Mouse (Mus musculus) CD4-positive, CD25-positive, alpha-beta regulatory T cell, adult 2 months (primary cell): ENCODE measurements around the gene Pard3b.
A peak's percentile ranks its signal among the peaks of the same experiment; 100 is the strongest.

ENCODE experiments used
- DNase-seq: peaks from one replicate; pipeline ENCODE4 v3.0.0-alpha.2; 2012; ENCODE audit warnings: low read depth, low spot score

Pard3b gene

DNA sequence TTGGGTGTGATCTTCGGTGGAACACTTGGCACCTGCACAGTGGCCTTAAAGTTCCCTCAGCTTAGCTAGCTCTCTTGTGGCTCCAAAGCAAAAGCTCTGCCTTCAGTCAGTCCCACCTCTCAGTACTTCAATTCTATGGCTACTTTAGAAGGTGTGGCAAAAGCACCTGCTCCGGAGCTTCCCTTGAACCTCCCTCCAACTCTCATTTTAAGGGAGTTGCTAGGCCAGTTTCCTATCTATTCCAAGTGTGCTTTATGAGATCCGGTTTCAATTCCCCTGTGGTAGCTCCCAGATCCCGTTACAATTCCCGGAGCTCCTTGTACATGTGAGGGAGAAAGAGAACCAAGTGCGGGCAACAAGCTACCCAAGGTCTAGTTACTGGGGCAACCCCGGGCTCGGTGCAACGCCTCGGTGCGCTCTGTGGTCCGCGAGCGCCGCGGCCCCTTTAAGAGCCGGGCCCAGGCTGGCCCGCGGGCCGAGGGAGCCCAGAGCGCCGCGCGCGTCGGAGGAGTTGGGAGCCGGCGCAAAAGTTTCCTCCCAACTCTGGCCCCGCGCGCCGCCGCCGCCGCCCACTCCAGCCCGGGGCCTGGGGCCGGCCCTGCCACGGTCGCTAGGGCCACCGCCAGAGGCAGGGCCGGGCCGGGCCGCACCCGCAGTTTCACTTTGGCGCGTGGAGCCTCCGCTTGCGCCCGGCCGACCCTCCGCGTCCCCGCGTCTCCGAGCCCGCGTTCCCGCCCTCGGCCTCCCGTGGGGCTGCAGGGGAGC lies at the start of gene Pard3b:
TSS of gene Pard3b (plus strand) at position 478 of the 765 bp plus-strand sequence.
- DNase-seq = peak; percentile 14

DNA sequence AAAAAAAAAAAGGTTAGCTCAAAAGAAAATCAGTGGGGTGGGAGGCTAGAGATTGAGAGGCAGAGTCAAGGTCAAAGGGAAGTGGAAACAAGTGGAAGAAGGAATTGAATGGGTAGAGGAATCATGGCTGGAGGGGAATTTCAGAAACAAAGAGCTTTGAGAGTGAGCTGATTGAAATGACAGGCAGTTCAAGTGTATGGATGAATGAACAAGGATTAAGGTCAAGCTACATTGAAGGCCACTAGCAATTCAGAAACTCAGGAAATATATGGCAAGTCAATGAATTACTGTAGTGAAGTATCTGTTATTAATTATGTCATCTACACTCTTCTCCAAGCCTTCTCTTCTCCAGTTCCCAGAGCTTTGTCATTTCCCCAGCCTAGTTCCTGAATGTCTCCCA lies 22.4 kb upstream of the Pard3b start:
- DNase-seq = no peak

DNA sequence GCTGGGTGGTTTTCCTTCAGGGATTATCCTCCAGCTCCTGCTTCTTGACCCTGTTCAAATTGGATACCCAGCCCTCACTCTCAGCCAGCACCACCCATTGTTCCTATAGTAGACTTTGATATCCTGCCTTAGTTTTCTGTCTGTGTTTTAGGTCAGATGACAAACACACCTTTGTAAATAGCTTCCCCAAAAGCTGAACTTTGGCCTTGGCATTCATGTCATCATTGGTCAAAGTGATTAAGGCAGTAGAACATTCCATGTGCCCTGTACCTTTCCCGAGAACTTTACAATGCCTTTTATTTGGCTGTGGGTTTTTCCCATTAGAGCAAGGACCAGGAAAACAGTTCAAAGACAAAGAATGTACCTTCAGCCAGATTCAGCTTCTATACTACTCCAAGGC lies 18.0 kb upstream of the Pard3b start:
- no peak for DNase-seq

DNA sequence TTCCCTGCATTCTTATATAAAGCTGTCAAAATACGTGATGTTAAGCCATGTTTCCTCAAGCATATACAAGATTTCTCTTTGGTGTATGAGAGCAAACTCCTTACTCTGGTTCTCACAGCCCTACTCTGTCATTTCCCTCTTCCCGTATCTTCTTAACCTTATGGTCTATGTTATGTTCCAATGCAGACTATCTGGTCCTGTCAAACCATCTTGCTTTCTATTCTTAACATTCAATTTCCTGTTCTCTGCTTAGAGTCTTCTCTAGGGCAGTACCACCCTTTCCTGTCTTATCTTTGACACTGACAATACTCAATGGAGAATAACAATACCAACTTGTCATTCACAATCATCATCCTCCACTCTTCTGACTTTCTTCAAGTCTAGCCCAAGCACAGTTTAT lies 8.8 kb upstream of the Pard3b start:
- DNase-seq = no peak

DNA sequence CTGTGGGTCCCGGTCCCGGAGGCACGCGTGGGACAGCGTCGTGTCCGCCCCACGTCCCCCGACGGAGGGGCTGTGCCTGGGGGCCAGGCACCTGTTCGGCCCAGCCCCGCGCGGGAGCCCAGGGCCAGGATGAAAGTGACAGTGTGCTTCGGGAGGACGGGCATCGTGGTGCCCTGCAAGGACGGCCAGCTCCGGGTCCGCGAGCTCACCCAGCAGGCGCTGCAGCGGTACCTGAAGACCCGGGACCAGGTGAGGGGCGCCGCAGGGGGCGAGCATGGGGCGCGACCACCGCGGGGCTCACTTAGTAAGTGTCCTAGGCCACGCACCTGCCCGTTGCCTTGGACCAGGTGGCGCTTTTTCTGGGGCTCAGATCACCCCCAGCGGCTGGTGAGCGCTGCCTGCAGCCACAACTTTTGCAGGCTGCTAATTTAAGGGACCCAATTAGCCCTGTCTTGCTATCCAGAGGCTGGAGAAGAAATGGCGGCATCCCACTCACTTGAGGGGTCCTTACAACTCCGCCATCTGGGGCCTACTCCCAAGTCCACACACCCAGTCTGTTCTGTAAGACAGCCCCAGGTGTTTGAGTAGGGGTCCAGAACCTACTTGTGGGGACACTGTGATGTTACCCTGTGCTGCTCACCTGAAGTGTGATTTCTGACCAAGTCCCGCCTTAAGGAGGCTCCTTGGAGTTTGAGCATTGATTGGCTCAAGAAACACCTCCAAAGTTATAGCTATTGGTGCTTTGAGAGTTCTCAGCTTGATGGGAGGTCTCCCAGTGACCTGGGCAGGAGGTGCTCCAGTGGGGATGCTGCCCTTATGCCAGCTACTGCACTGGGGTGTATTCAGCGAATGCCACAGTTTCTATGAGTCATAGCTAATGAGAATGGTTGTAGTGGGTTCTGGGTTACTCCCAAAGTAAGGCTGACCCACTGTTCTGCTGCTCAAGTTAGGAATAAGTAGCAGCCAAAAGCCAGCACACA lies 780 bp downstream of the Pard3b start:
- no peak for DNase-seq

DNA sequence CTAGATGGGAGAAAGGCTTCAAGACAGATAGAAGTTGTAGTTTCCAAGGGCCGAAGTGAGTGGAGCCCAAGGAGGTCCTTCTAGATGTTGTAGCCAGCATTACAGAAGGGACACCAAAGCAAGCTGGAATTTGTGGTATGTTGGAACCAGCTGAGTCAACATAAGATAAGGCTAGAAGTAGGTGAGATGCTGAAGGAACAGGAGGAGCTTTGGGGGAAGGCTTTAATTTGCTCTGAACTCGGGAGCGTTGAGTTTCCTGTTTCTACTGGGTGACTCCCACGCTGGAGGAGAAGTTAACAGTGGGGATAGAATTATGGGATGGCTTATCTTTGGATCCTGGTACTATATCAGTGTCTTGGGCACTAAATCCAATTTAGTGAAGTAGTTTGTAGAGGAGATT lies 3.3 kb downstream of the Pard3b start:
- no peak for DNase-seq

DNA sequence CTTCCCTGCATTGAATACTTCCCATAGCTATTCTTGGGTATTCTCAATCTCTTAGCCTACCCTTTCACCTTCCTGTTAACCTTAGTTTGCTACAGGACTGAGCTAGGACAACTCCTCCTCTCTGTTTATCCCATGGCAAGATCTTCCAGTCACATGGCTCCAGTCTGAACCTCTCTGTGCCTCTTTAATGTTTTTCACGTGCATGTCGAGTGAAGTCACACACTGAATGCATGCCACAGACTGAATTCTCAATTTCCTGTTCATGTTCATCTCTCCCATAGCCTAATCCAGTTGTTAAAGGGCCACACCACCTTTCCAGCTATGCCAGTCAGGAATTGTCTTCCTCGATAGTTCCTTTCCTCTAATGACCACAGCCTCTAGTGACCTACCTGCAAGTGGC lies 6.4 kb downstream of the Pard3b start:
- DNase-seq = no peak

DNA sequence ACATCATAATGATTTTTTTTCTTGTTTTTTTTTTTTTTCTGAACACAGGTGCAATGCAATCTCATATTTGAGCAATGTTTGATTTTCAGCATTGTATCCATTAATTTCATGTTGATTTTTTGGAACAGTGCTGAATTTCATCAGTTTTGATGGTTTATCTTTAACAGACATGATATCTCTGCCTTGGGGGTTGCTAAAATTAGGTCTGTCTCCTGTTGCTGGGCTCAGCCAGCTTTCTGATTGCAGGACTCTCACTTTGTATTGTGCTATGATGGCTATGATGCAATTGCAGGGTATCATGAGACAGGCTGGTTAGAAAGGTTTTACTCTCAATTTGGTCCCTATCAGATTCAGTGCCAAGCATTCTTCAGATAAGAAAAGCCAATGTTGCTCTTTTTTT lies 11.3 kb downstream of the Pard3b start:
- DNase-seq = no peak

DNA sequence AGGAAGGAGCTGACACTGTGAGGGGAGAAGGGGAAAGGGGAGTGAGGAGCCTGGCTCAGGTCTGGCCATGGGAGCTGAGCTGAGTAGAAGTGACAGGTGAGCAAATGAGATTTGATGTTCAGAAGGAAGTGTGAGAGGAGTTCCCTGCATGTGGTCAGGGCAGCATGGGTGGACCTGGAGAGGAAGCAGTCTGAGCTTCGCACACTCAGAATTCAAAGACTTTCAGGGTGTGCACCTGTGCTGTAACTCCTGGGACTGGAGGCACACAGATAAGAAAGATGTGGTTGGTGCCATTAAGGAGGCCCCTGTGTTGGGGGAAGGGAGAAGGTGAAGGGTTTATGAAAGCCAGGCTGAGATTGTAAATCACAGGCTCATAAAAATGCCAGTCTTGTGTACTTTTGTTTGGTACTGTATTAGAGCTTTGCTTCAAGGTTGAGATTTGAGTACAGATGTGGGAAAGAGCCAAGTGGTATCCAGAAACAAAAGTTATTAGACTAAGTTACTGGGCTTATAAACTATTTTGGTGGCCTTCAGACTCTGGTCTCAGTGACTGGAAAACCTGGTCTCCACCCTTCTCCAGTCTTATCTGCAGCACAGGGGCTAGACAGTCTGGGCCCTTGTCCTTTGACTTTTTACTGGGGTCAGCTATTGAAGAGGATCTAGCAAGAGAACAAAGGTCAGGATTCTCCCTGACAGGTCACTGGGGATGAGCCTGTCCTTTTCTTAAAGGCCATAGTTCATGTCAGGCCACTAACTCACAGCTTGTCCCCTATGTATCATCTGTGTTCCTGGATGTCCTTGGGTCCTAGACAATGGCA lies 13.0 kb downstream of the Pard3b start:
- DNase-seq = no peak

DNA sequence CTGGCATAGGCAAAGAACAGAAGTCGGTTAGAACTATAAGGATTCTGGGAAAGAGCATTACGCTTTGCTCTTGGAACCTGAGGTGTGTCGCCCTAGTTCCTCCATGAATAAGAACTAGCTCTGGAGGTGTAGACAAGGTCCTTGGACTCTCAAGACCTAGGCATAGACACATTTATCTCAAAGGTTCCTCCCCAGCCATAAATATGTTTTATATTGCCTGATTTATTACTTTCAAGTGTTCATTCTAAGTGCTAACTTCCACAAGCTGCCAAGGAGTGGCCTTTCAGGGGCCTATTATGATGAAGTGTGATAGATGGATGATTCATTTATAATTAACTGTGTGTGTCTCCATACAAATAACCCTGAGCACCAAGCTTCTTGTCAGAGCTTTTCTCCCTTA lies 19.1 kb downstream of the Pard3b start:
- no peak for DNase-seq

DNA sequence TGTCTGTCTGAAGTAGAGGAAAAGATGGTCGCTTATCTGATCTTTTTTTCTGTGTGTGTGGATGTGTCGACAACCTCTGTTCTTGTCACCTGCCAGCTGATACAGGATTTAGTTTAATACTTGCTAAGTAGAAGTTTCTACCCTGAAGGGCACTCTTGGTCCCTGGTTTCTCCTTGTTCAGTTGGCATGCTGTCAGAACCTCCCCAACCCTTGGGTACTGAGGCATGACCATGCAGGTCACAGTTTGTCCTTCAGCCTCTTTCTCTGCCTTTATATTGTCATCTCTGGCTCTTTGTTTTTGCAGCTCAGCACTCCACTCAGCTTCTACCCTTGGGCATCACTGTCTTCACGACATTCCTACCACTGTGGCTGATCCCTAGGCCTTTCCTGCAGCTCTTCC lies 21.3 kb downstream of the Pard3b start:
- DNase-seq = no peak

DNA sequence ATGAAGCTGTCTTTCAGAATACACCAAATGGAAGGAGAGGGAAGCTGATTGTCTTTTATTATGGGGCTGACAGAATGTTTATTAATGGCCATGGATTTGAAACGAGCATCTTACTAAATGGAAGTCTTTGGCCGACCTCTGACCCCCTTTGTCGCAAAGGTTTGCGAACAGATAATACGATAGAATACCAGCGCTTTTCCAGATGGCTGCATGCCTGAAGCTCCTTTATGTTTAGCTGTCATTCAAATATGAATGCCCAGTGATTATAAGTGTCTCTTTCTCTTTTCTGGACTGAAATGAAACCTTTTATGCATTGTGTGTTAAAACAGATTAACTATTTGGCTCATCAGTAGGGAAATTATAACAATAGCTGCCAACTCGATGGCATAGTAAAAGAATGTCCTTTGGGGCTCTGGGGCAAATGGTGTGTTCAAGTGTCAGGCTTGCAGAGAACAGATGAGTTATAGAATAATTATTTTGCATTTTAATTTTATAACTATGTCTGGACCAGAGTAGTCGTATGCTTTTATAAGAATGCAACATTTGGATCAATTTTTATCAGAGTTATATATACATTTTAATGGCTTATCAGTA lies 46.7 kb downstream of the Pard3b start:
- no peak for DNase-seq

DNA sequence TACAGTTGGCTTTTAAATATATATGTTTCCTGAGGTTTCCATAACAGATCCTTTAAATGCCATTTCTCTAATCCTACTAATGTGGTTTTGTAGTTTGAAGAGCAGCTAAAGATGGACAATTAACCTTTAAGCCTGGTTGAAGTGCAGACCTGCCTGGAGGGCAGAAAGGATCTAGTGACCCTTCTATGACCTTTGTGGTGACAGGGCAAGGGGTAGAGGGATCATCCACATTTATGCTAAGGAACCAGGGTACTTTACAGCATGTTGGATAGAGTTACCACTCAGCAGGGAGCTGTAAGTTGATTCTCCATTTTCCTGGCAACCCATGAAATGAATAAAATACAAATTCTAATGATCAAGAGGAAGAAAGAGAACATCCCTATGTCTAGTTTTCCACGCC lies 47.3 kb downstream of the Pard3b start:
- no peak for DNase-seq

DNA sequence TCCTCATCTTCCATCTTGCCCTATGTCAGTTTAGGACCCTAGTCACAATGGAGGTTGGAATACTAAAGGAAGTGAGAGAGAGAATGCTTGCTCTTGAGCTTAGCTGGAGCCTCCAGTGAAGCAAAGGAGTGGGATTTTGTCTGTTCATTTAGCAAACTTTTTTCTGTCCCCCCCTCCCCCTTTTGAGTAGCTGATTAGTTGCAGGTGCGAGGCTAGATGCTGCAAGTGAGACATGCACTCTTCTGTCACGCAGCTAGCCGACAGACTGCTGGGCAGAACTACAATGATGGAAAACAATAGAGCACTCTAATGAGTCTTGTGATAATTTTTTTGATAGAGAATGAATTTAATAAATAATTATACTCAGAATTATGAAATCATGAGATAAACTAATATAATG lies 49.7 kb downstream of the Pard3b start:
- DNase-seq = no peak

DNA sequence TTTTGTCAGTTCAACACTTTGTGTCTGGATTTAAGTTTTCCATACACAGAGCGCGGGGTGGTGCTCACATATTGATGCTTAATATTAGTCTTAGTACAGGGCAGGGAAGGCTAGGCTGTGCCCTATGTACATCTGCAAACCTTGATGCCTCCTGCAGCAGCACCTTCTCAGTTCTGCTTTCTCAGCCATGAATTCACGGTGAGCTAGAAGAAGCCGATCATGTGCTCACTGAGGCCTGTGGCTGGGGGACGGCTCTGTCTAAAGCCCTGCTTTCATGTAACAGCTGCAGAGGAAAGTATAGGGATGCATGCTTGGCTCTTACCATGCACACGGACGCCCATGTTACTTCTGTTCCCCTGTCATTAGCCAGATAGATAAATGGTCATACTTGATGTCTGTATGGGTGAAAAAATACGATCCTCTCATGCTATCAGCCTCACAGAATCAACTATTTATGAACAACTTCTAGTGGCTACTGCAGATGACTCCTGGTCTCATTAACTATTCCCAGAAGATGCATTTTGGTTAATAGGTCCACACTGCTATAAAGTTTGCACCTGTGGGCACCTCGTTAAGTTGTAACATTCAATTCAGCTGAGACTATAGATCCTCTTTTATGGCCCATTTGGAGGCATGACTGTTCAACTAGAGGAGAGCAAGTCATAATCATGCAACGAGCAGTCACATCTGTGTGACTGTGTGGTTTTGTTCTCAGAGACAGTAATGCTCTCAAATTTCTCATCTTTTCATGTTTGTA lies 60.0 kb downstream of the Pard3b start:
- no peak for DNase-seq

DNA sequence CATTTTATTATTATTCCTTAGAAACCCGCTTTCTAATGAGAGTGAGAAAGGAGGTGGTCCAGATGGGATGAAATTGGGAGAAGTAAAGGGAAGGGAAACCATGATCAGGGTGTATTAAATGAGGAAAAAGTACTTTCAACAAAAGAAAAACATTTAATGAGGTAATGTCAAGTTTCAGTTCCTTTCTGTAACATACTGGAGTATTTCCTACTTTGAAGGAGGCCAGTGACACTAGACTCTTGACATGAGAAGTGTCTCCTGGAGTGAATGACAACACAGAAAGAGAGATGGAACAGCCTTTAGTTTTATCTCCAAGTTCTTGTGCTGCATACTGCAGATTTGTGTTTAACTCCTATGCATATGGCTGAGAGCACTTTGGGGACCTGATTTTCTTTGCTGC lies 71.2 kb downstream of the Pard3b start:
- no peak for DNase-seq

DNA sequence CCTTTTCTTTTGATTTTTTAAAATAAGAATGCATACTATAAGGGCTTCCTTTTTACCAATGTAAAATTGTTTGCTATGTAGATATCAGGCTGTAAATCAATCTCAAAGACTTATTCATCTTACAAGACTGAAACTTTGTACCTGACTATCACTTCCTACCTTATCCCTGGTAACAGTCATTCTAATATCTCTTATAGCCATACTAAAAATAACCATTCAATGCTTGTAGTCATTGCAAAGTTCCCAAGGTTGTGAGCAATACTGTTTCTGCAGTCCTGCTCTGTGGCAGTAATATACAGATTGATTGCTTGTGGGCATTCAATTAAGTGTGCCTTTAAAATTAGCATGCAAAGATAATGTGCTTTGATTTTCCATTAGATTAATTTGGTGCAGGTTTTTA lies 72.9 kb downstream of the Pard3b start:
- DNase-seq = no peak

DNA sequence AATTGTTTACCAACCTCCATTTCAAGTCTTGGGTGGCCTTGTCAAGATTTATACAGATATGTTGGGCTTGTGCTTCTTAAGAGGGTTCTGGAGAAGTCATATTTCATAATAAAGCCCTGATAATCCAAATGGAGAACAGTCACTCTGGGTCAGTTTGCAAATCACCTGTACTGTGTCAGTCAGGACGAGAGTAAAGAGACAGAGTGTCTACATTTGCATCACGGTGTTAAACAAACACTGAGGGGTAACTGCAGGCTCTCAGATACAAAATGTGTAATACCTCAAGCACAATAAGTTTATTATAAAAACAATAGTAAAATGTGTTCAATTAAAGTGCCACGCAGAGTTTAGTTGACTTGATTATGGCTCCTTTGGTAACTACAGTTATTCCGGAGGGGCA lies 91.0 kb downstream of the Pard3b start:
- no peak for DNase-seq

DNA sequence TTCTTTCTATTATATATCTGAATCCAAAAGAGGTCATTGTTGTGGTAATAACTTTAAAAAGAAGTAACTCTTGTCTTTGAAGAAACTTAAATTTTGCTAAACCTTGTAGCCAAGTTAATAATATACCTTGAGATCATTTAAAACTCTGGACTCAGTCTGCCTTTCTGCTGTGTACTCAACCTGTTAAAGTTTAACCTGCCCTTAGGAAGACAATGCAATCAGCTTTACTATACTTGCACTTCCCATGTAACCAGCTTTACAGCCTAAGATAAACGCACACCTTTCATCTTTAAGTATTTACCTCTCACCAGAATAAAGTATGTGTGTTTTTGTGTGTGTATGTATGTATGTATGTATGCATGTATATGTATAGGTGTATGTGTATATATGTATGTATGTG lies 97.9 kb downstream of the Pard3b start:
- no peak for DNase-seq

DNA sequence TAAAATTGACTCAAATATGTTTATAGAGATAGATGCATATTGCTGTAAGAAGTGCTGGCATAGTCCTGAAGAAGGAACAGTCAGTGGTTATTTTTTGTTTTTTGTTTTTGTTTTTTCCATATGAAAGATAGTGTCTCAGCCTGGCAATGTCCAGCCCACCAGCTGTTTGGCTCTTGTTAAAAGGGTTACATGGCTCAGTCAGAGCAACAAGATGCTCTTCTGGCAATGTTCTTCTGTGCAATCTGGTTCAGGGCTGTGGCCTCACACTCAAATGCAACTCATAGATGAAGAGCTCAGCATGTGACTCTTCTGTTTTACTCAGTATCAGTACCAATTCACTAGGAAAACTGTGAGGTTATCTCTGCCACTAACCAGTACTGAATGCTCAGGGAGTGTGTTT lies 104.2 kb downstream of the Pard3b start:
- DNase-seq = no peak

DNA sequence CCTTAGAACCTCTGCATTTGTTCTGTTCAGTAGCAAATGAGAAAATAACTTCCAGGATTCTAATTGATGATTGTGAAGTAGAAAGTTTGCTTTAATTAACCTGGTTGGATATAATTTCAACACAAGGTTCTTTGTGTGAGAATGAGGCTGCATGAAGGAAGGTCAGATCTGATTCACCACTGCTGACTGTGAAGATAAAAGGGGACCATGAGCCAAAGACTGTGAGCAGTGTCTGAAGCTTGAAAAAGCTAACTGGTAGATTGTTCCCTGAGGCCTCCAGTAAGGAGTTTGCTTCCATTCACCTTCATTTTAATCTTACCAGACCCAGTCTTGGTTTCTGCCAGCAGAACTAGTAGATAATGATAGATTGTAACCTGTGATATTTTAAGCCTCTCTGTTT lies 108.9 kb downstream of the Pard3b start:
- no peak for DNase-seq
